Mouse (Mus musculus): ENCODE data around the gene Camk2g.

GRCm38 (mm10) chr14:20786611-20787015, 7.3 kb downstream of the Camk2g start:
- no peak for TF ChIP-seq POLR2A (IDR thresholded peaks at IDR 0.05; ENCODE audit: low read depth, low read length)
- TF ChIP-seq CTCF (IDR thresholded peaks at IDR 0.05; ENCODE audit: extremely low read depth, insufficient read length, insufficient replicate concordance, low read depth, low read length), result no peak
